Mouse (Mus musculus): ENCODE measurements around the gene Tnfsf13b.

The Tnfsf13b gene

DNA sequence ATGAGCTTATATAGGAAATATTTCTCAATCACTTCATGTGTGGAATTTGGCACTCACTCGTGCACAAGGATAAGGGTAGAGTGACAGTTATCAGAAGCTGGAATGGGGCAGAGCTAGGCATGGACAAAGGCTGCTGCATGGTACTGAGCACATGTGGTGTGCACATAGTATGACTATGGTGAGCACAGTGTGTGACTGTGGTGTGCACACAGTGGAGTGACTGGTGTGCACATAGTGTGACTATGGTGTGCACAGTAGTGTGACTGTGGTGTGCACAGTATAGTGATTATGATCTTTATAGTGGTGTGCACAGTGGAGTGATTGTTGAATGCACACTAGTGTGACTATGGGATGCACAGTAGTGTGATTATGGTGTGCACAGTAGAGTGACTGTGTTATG is 39.5 kb downstream of the Tnfsf13b start:
- no peak for DNase-seq (ENCODE audit: low read depth, low spot score)

- DNase-seq (ENCODE audit: low read depth, low spot score) = no peak
Observed at GRCm38 (mm10) chr8:10049162-10049561, 42.9 kb downstream of the Tnfsf13b start.

DNA sequence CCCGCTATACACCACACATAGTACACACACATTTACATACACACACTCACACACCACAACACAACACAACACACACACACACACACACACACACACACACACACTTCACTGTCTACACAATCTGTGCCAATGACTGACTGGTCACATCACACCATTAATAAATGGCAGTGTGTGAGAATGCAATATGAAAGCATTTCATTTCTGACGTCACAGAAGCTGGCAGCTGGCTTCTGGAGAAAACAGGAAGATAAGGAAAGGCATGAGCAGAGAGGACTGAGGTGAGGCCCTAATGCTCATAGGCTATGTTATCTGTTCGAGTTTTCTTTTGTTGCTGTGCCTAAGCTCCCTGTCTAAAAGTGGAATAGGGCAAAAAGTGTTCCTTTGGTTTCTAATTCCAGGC is 45.3 kb downstream of the Tnfsf13b start:
- no peak for DNase-seq (ENCODE audit: low read depth, low spot score)

GRCm38 (mm10) chr8:10053571-10053990 is 47.3 kb downstream of the Tnfsf13b start:
- DNase-seq (ENCODE audit: low read depth, low spot score) = no peak

DNA sequence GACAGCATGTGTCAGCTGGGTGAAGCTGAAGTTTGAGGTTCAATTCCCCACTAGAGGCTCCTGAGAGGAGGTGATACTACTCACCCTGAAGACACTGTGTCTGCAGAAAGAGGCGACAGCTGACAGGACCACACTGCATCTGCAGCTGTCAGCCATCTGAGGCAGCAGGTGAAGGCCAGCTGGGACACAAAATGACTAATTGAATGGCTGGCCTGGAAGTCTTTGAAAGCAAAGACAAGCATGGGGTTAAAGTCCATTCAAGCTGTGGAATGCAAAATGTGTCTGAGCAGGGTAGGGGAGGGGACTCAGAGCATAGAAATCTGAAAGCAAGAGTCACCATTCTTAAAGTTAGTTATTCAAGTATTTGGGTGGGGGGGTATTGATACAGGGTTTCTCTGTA is 54.7 kb downstream of the Tnfsf13b start:
- DNase-seq (ENCODE audit: low read depth, low spot score) = no peak

- DNase-seq (ENCODE audit: low read depth, low spot score) = no peak
Observed at GRCm38 (mm10) chr8:10066906-10067305, 60.6 kb downstream of the Tnfsf13b start.

DNA sequence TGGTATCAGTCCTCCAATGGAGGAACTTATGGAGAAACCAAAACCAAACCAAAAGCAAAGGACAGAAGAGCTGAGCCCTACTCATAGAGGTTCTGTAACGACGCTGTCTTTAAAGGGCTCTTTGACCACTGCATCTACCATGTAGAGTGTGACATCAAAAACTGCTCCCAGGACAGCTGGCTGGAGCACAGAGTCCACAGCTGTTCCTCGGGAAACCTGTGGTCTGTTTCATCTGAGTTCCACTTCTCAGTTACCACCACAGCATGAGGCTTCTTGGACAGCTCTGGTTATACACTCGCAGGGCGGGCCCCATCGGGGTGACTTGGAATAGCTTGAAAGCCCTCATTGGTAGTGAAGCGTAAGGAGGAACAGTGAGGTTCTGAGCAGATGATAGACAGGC is 61.5 kb downstream of the Tnfsf13b start:
- no peak for DNase-seq (ENCODE audit: low read depth, low spot score)

DNA sequence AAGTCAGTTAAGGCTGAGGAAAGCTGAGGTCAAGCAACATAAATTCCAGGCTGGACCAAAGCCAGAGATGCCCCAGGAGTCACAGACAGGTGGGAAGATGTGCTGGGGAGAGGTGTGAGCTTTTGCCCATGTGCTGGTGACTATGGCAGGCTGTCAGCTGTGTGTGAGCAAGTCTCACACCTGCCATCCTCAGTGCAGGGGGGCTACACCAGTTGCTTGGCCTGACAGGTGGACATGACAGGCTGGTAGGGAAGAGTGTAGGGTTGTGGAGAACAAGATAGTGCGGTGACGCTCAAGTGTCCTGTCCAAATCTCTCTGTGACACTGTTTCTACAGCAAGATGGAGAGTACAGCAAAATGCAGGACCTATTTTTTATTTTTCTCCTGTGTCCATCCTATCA is 66.1 kb downstream of the Tnfsf13b start:
- no peak for DNase-seq (ENCODE audit: low read depth, low spot score)

All from CD4-positive helper T cell, adult 2 months (primary cell).